Mouse (Mus musculus): ENCODE results near the gene Ccdc122.

GRCm38 (mm10) chr14:77030808-77031207 lies 5.8 kb upstream of the Ccdc122 start:
- no peak for TF ChIP-seq CTCF (IDR thresholded peaks at IDR 0.05; ENCODE audit: insufficient read depth, low read depth, low read length)
- TF ChIP-seq POLR2A (IDR thresholded peaks at IDR 0.05; ENCODE audit: insufficient read depth, low read depth, low read length) = no peak
